Mouse (Mus musculus) ES-E14 (cell line): ENCODE measurements around the gene Miga2.

Source experiments
- CHD2 ChIP-seq: IDR thresholded peaks from 2 replicates; pipeline ENCODE4 v1.6.1; 2014; ENCODE audit warnings: mild to moderate bottlenecking, low read depth, low read length, inconsistent platforms
- HCFC1 ChIP-seq: IDR thresholded peaks from 2 replicates; pipeline ENCODE4 v1.6.1; 2012; ENCODE audit warnings: low read length, inconsistent platforms, borderline replicate concordance; ENCODE audit not compliant: insufficient read depth
- MAFK ChIP-seq: IDR thresholded peaks from 2 replicates; pipeline ENCODE4 v1.6.1; 2014; ENCODE audit warnings: mild to moderate bottlenecking, low read depth, low read length, inconsistent platforms; ENCODE audit not compliant: insufficient read depth
- ZC3H11A ChIP-seq: IDR thresholded peaks from 2 replicates; pipeline ENCODE4 v1.6.1; 2012; ENCODE audit warnings: low read depth, mild to moderate bottlenecking, inconsistent platforms, low read length, borderline replicate concordance
- ZNF384 ChIP-seq: IDR thresholded peaks from 2 replicates; pipeline ENCODE4 v1.6.1; 2012; ENCODE audit warnings: low read depth, low read length, inconsistent platforms

- TF ChIP-seq CHD2 = no peak
- TF ChIP-seq ZC3H11A = no peak
- TF ChIP-seq MAFK = no peak
- TF ChIP-seq ZNF384 = no peak
- TF ChIP-seq HCFC1 = no peak
Measured at GRCm38 (mm10) chr2:30419112-30419511, 55.1 kb downstream of the Miga2 start.
